Mouse (Mus musculus) lung, adult 2 months (tissue): ENCODE results near the gene Med29. TPM values are rescaled to one million over a fixed set of nuclear protein-coding genes. Genes with fewer than 3 reads are reported as not detected.

Source experiments
- DNase-seq: peaks from one replicate; pipeline ENCODE4 v3.0.0; 2022
- H3K4me1 ChIP-seq: fragments of 200-500 bp; 2 replicates; pipeline ENCODE4 v1.6.1; 2011; ENCODE audit warnings: low read length; ENCODE audit not compliant: control insufficient read depth, insufficient read depth
- H3K4me3 ChIP-seq: fragments of 200-500 bp; replicated peaks from 2 replicates; pipeline ENCODE3; 2011; ENCODE audit warnings: low read depth, mild to moderate bottlenecking, control low read depth, low read length; ENCODE audit errors: extremely low read depth
- CTCF ChIP-seq: fragments of 200-500 bp; IDR thresholded peaks from 2 replicates; pipeline ENCODE4 v1.5.1; 2011; ENCODE audit warnings: mild to moderate bottlenecking, low read length, control low read depth; ENCODE audit not compliant: insufficient read depth
- POLR2A ChIP-seq: fragments of 200-500 bp; IDR thresholded peaks from 2 replicates; pipeline ENCODE4 v1.6.1; 2011; ENCODE audit warnings: low read depth, mild to moderate bottlenecking, control low read depth, low read length, borderline replicate concordance; ENCODE audit errors: extremely low read depth
- WGBS: fragments of 180-500 bp; shearing (Covaris S2); methylation state at CpG from one replicate; pipeline ENCODE4 v1.1.7; 2018; 5-methylcytosine and 5-hydroxymethylcytosine counted together
- polyA plus RNA-seq: library from polyadenylated mRNA; depleted of rRNA; stranded (reverse); fragments of >200 nt; gene quantifications from 2 replicates; pipeline ENCODE4 v1.2.3, GENCODE M21; 2012; rRNA removed

The Med29 gene
- polyA plus RNA-seq, 1 experiment: 37.3 TPM

DNA sequence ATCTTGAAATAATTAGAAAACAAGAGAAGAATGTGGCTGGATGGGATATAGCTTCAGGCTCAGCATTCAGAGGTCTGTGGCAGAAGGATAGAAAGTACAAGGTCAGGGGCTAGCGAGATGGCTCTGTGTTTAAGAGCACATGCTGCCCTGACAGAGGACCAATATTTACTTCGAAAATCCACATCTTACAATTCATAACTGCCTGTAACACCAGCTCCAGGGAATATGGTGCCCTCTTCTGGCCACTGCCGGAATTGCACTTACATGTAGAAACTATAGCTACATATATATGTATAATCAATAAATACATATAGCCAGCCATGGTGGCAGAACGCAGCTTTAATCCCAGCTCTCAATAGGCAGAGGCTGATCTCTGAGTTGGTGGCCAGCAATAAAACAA is 47.9 kb downstream of the Med29 start:
- TF ChIP-seq CTCF (peak; percentile 62; the same call in 1 of the 2 replicates), POLR2A (no peak)
- Histone ChIP-seq H3K4me1 (no peaks in the 10 kb centered on the region; the same call in 1 of the 2 replicates), H3K4me3 (no peak overlapping the region)
- WGBS: 2% methylated on average over 4 of the region's 4 CpGs
- peak; percentile 61 for DNase-seq

DNA sequence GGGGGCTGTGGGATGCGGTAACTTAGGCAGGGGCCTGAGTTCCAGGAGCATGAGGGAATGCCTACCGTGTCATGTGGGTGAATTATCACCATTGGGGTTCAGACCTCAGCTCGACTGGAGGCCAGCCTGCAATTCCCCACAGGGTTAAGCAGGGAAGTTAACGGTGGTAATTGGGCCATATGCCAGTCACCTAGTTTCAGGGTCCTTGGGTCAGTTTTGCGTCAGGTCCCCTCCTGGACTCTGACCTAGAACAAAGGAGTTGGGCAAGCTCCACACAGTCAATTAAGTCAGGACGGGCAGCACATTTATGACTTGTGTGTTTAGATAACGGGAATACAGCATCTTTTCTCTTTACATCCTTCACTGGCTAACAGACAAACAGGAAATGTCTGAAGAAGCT is 51.1 kb downstream of the Med29 start:
- peaks cover 3% of the 10 kb centered on the region; the same call in 1 of the 2 replicates for H3K4me1 ChIP-seq
- WGBS: 38% methylated on average over 7 of the region's 7 CpGs
- TF ChIP-seq POLR2A (no peak), CTCF (no peak)

DNA sequence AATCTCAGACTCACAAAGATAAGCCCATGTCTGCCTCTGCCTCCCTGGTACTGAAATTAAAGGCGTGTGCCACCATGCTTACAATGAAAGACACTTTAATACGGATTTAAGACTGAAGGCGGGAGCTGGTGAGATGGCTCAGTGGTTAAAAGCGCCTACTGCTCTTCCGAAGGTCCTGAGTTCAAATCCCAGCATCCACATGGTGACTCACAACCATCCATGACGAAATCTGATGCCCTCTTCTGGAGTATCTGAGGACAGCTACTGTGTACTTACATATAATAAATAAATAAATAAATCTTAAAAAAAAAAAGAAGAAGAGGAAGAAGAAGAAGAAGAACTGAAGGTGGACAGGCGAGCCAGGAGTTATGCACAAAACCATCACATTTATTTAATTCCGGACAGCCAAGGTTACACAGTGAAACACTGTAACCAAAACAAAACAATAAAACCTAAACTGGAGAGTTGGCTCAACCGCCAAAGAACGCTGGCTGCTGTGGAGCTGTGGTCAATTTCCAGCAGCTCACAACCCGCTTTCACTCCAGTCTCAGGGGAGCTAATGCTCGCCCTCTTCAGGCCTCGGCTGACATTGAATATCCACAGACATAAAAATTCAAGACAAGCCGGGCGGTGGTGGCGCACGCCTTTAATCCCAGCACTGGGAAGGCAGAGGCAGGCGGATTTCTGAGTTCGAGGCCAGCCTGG is 53.1 kb downstream of the Med29 start:
- WGBS: 48% methylated on average over 19 of the region's 19 CpGs
- peaks cover 6% of the 10 kb centered on the region; the same call in 1 of the 2 replicates for H3K4me1 ChIP-seq
- DNase-seq: peak; percentile 42
- H3K4me3 ChIP-seq: no peak overlapping the region
- peak; percentile 21; the same call in 1 of the 2 replicates for TF ChIP-seq CTCF
- no peak for TF ChIP-seq POLR2A

More for the DNA sequence above, 51.1 kb downstream of the Med29 start:
- no peak for DNase-seq
- no peak overlapping the region for H3K4me3 ChIP-seq

DNA sequence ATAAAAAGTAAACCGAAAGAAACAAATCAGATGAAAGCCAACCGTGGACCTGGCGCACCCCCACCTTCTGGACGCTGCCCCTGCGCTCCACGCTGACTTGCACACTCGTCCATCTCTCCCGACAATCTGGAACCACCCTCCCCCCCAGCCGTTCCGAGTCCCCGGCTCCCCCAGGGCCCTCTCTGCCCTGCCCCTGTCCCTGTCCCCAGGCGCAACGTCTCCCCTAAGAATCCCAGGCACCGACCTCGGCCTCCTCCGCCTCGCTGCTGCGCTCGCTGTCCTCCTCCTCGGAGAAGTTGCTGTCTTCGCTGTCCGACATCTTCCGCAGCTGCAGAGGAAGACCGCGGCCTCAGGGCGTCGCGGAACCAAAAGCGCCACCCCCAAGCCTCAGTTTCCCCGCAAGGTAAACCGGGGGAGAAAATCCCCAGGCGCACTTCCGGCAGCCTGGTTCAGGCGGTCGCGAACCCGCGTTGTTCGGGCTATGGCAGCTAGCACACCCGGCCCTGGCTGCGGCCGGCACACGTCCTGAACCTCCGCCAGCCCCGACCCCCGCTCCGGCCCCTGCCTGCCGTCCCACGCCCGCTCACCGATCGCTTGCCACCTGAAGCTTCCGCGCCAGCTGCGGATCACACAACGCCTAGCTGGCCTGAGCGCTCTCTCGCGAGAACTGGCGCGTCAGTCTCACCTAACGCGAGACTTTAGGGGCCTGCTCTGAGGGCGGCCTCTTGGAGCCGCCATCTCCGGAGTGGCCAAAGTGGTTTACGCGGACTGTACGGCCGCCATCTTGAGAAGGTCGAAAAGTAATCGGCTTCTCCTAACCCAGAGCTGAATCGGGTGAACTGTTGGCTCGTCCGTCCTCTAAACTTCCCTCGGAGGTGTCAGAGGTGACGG is 54.2 kb downstream of the Med29 start, which contains the start of gene Supt5:
Gene Supt5, minus strand, starts transcription at position 639 of the 891 bp plus-strand sequence.
- Histone ChIP-seq H3K4me1 (peaks cover 6% of the 10 kb centered on the region; the same call in 1 of the 2 replicates), H3K4me3 (peak within 1 kb of the TSS; percentile 98)
- TF ChIP-seq CTCF: no peak
- peak; percentile 93 for TF ChIP-seq POLR2A
- under 1% methylated on average over 77 of the region's 77 CpGs for WGBS
- DNase-seq: peak; percentile 97

Other genes starting within 250 kb of the Med29 start
- gene Fbl, start 223.0 kb downstream of the Med29 start, polyA plus RNA-seq: 32.4 and 40.9 TPM in 2 replicates
- gene Dyrk1b, start 213.2 kb downstream of the Med29 start, polyA plus RNA-seq: 50.1 and 53.7 TPM in 2 replicates
- 5.2 and 8.1 TPM in 2 replicates for gene Eid2, start 124.8 kb downstream of the Med29 start, polyA plus RNA-seq
- 11.9 and 15.6 TPM in 2 replicates for gene Eid2b, start 115.0 kb downstream of the Med29 start, polyA plus RNA-seq
- not detected in 2 replicates for gene Selenov, start 101.5 kb downstream of the Med29 start, polyA plus RNA-seq
- gene Dll3, start 90.5 kb downstream of the Med29 start, polyA plus RNA-seq: 0.12 and 0.20 TPM in 2 replicates
- 38.8 and 44.4 TPM in 2 replicates for gene Timm50, start 80.6 kb downstream of the Med29 start, polyA plus RNA-seq
- 98.7 and 109 TPM in 2 replicates for gene Supt5, start 54.0 kb downstream of the Med29 start, polyA plus RNA-seq
- 529 and 774 TPM in 2 replicates for gene Rps16, start 42.1 kb downstream of the Med29 start, polyA plus RNA-seq
- gene Plekhg2, start 20.1 kb downstream of the Med29 start, polyA plus RNA-seq: 37.5 and 40.0 TPM in 2 replicates
- gene Zfp36, start 12.5 kb downstream of the Med29 start, polyA plus RNA-seq: 83.3 and 136 TPM in 2 replicates
- gene Paf1, start 243 bp upstream of the Med29 start, polyA plus RNA-seq: 81.5 and 103 TPM in 2 replicates
- gene Gmfg, start 44.7 kb upstream of the Med29 start, polyA plus RNA-seq: 24.2 and 24.3 TPM in 2 replicates
- gene Lrfn1, start 59.3 kb upstream of the Med29 start, polyA plus RNA-seq: 5.5 and 7.0 TPM in 2 replicates
- not detected in 2 replicates for gene Ifnl2, start 117.7 kb upstream of the Med29 start, polyA plus RNA-seq
- gene Ifnl3, start 130.1 kb upstream of the Med29 start, polyA plus RNA-seq: not detected in 2 replicates
- 27.0 TPM in 1 of 2 replicates, not detected in the other for gene Sycn, start 148.2 kb upstream of the Med29 start, polyA plus RNA-seq
- gene Nccrp1, start 154.5 kb upstream of the Med29 start, polyA plus RNA-seq: 0.53 and 27.0 TPM in 2 replicates
- 93.9 and 112 TPM in 2 replicates for gene Samd4b, start 205.4 kb upstream of the Med29 start, polyA plus RNA-seq
- gene Pak4, start 205.5 kb upstream of the Med29 start, polyA plus RNA-seq: 66.7 and 76.0 TPM in 2 replicates
- 0.41 and 16.5 TPM in 2 replicates for gene Acp7, start 238.6 kb upstream of the Med29 start, polyA plus RNA-seq